Mouse (Mus musculus) liver, embryonic 13.5 days (tissue): ENCODE measurements around the gene Polr2f. TPM values are rescaled to one million over a fixed set of nuclear protein-coding genes. Genes with fewer than 3 reads are reported as not detected.

Experiments
- ATAC-seq: fragments of 200-750 bp; cut with Nextera tagmentation; 2 replicates; pipeline ENCODE4 v1.8.0; 2017; ENCODE audit warnings: low read depth, mild to moderate bottlenecking, moderate number of reproducible peaks, moderate library complexity
- DNase-seq: peaks from one replicate; pipeline ENCODE4 v3.0.0; 2022
- H3K27ac ChIP-seq: fragments of 300-500 bp; sonication (generic); 2 replicates; pipeline ENCODE4 v1.5.1; 2015; ENCODE audit warnings: moderate library complexity, mild to moderate bottlenecking, inconsistent platforms
- H3K27me3 ChIP-seq: fragments of 300-500 bp; sonication (generic); 2 replicates; pipeline ENCODE4 v1.6.1; 2015; ENCODE audit warnings: mild to moderate bottlenecking, inconsistent platforms
- H3K36me3 ChIP-seq: fragments of 300-500 bp; sonication (generic); 2 replicates; pipeline ENCODE4 v1.6.1; 2015; ENCODE audit warnings: mild to moderate bottlenecking, inconsistent platforms
- H3K4me1 ChIP-seq: fragments of 300-500 bp; sonication (generic); replicated peaks from 2 replicates; pipeline ENCODE4 v1.6.1; 2015; ENCODE audit warnings: inconsistent platforms
- H3K4me2 ChIP-seq: fragments of 300-500 bp; sonication (generic); 2 replicates; pipeline ENCODE4 v1.6.1; 2015; ENCODE audit warnings: inconsistent platforms, mild to moderate bottlenecking, moderate library complexity
- H3K4me3 ChIP-seq: fragments of 300-500 bp; sonication (generic); replicated peaks from 2 replicates; pipeline ENCODE4 v1.5.1; 2015; ENCODE audit warnings: mild to moderate bottlenecking, inconsistent platforms
- H3K9ac ChIP-seq: fragments of 300-500 bp; sonication (generic); 2 replicates; pipeline ENCODE4 v1.6.1; 2015; ENCODE audit warnings: mild to moderate bottlenecking, inconsistent platforms
- H3K9me3 ChIP-seq: fragments of 300-500 bp; sonication (generic); replicated peaks from 2 replicates; pipeline ENCODE4 v1.6.1; 2016; ENCODE audit warnings: inconsistent platforms
- WGBS: fragments of 180-500 bp; shearing (Covaris S2); methylation state at CpG from one replicate; pipeline ENCODE4 v1.1.7; 2015; ENCODE audit not compliant: insufficient replicate concordance; 5-methylcytosine and 5-hydroxymethylcytosine counted together
- polyA plus RNA-seq: library from polyadenylated mRNA; unstranded; fragments of >200 nt; fragmentation: Nextera tagmentation; extraction: Ambion mirVana; gene quantifications from 2 replicates; pipeline ENCODE4 v1.2.1, GENCODE M21; 2015

The Polr2f gene
- polyA plus RNA-seq, 1 experiment from 2014 or later, result 233 TPM

GRCm38 (mm10) chr15:79134496-79135270 is 6.1 kb upstream of the Polr2f start:
- DNase-seq (no peak), ATAC-seq (no peak)
- Histone ChIP-seq H3K4me1 (no peaks in the 10 kb centered on the region; the same call in 1 of the 2 replicates), H3K4me3 (no peak overlapping the region), H3K9me3 (no peaks in the 10 kb centered on the region), H3K27me3 (no peaks in the 10 kb centered on the region), H3K36me3 (peaks cover 31% of the 10 kb centered on the region), H3K27ac (no peak overlapping the region), H3K4me2 (no peak overlapping the region), H3K9ac (no peak overlapping the region)
- 56% methylated on average over 9 of the region's 9 CpGs for WGBS

- peaks cover 6% of the 10 kb centered on the region for H3K4me1 ChIP-seq
- H3K36me3 ChIP-seq, result peaks cover 25% of the 10 kb centered on the region
- H3K9ac ChIP-seq, result no peak overlapping the region
- H3K4me2 ChIP-seq, result no peak overlapping the region
- 0 out of 2 replicates have a peak, but pooled peaks cover 6% of the 10 kb centered on the region for H3K27me3 ChIP-seq
- no peak overlapping the region for H3K27ac ChIP-seq
- WGBS, result 72% methylated on average over 9 of the region's 9 CpGs
- no peak for ATAC-seq
- no peaks in the 10 kb centered on the region for H3K9me3 ChIP-seq
- DNase-seq, result no peak
- no peak overlapping the region for H3K4me3 ChIP-seq
Measured at GRCm38 (mm10) chr15:79135332-79135731, 5.5 kb upstream of the Polr2f start.

GRCm38 (mm10) chr15:79135783-79136575 is 4.8 kb upstream of the Polr2f start:
- H3K27me3 ChIP-seq, result 0 out of 2 replicates have a peak, but pooled peaks cover 6% of the 10 kb centered on the region
- 68% methylated on average over 11 of the region's 11 CpGs for WGBS
- H3K4me2 ChIP-seq, result no peak overlapping the region
- no peak overlapping the region for H3K4me3 ChIP-seq
- DNase-seq, result no peak
- no peak overlapping the region for H3K27ac ChIP-seq
- H3K4me1 ChIP-seq, result peaks cover 12% of the 10 kb centered on the region
- H3K9ac ChIP-seq, result no peak overlapping the region
- peaks cover 21% of the 10 kb centered on the region for H3K36me3 ChIP-seq
- no peak for ATAC-seq
- no peaks in the 10 kb centered on the region for H3K9me3 ChIP-seq

GRCm38 (mm10) chr15:79139640-79140039 is 1.2 kb upstream of the Polr2f start:
- no peaks in the 10 kb centered on the region for H3K9me3 ChIP-seq
- H3K4me1 ChIP-seq, result peaks cover 32% of the 10 kb centered on the region
- H3K9ac ChIP-seq, result no peak overlapping the region
- no peak overlapping the region for H3K4me3 ChIP-seq
- DNase-seq (no peak), ATAC-seq (no peak)
- H3K36me3 ChIP-seq, result peaks cover 15% of the 10 kb centered on the region
- H3K4me2 ChIP-seq, result no peak overlapping the region
- H3K27ac ChIP-seq, result no peak overlapping the region
- 50% methylated on average over 10 of the region's 10 CpGs for WGBS
- 0 out of 2 replicates have a peak, but pooled peaks cover 6% of the 10 kb centered on the region for H3K27me3 ChIP-seq

- peak overlapping the region; percentile 71 for H3K27ac ChIP-seq
Measured at GRCm38 (mm10) chr15:79141566-79141917, 733 bp downstream of the Polr2f start.

GRCm38 (mm10) chr15:79143316-79143715 is 2.5 kb downstream of the Polr2f start:
- ATAC-seq (no peak), DNase-seq (no peak)
- peaks cover 52% of the 10 kb centered on the region for H3K36me3 ChIP-seq
- no peak overlapping the region for H3K4me2 ChIP-seq
- peaks cover 32% of the 10 kb centered on the region for H3K4me1 ChIP-seq
- H3K4me3 ChIP-seq, result no peak overlapping the region
- WGBS, result 83% methylated on average over 12 of the region's 12 CpGs
- no peak overlapping the region for H3K27ac ChIP-seq
- 0 out of 2 replicates have a peak, but pooled peaks cover 6% of the 10 kb centered on the region for H3K27me3 ChIP-seq
- no peak overlapping the region for H3K9ac ChIP-seq
- H3K9me3 ChIP-seq, result no peaks in the 10 kb centered on the region

More at GRCm38 (mm10) chr15:79141566-79141917, 733 bp downstream of the Polr2f start:
- peaks cover 34% of the 10 kb centered on the region for H3K36me3 ChIP-seq
- ATAC-seq (peak; percentile 57), DNase-seq (no peak)
- H3K9me3 ChIP-seq, result no peaks in the 10 kb centered on the region
- peaks cover 32% of the 10 kb centered on the region for H3K4me1 ChIP-seq
- H3K27me3 ChIP-seq, result 0 out of 2 replicates have a peak, but pooled peaks cover 6% of the 10 kb centered on the region
- H3K9ac ChIP-seq, result peak overlapping the region; percentile 92
- WGBS, result 0% methylated on average over 7 of the region's 7 CpGs
- peak overlapping the region; percentile 92 for H3K4me3 ChIP-seq
- peak overlapping the region; percentile 95 for H3K4me2 ChIP-seq

GRCm38 (mm10) chr15:79144021-79144420 is 3.2 kb downstream of the Polr2f start:
- ATAC-seq, result no peak
- no peak for DNase-seq
- no peak overlapping the region for H3K9ac ChIP-seq
- H3K4me3 ChIP-seq, result no peak overlapping the region
- whole genome bisulfite sequencing, result 71% methylated on average over 8 of the region's 8 CpGs
- H3K27ac ChIP-seq, result no peak overlapping the region
- peaks cover 58% of the 10 kb centered on the region for H3K36me3 ChIP-seq
- no peak overlapping the region for H3K4me2 ChIP-seq
- H3K4me1 ChIP-seq, result peaks cover 32% of the 10 kb centered on the region
- H3K9me3 ChIP-seq, result no peaks in the 10 kb centered on the region
- 0 out of 2 replicates have a peak, but pooled peaks cover 6% of the 10 kb centered on the region for H3K27me3 ChIP-seq

GRCm38 (mm10) chr15:79145522-79145921 is 4.7 kb downstream of the Polr2f start:
- DNase-seq (no peak), ATAC-seq (no peak)
- Histone ChIP-seq H3K4me2 (no peak overlapping the region), H3K4me3 (no peak overlapping the region), H3K9ac (no peak overlapping the region), H3K27me3 (no peaks in the 10 kb centered on the region), H3K9me3 (no peaks in the 10 kb centered on the region), H3K36me3 (peaks cover 71% of the 10 kb centered on the region), H3K4me1 (peaks cover 23% of the 10 kb centered on the region), H3K27ac (no peak overlapping the region)
- 80% methylated on average over 7 of the region's 7 CpGs for WGBS

GRCm38 (mm10) chr15:79148533-79148932 is 7.7 kb downstream of the Polr2f start:
- no peak overlapping the region for H3K4me2 ChIP-seq
- peak; percentile 65 for DNase-seq
- H3K27me3 ChIP-seq, result no peaks in the 10 kb centered on the region
- H3K27ac ChIP-seq, result no peak overlapping the region
- H3K4me1 ChIP-seq, result peaks cover under 1% of the 10 kb centered on the region; the same call in 1 of the 2 replicates
- H3K36me3 ChIP-seq, result peaks cover 87% of the 10 kb centered on the region
- H3K9ac ChIP-seq, result no peak overlapping the region
- H3K4me3 ChIP-seq, result no peak overlapping the region
- no peaks in the 10 kb centered on the region for H3K9me3 ChIP-seq
- ATAC-seq, result peak; percentile 42; the same call in 1 of the 2 replicates
- 47% methylated on average over 7 of the region's 7 CpGs for WGBS

GRCm38 (mm10) chr15:79151881-79152280 is 11.1 kb downstream of the Polr2f start:
- ATAC-seq (no peak), DNase-seq (no peak)
- H3K36me3 ChIP-seq, result peaks cover 54% of the 10 kb centered on the region
- H3K9me3 ChIP-seq, result no peaks in the 10 kb centered on the region
- H3K4me3 ChIP-seq, result no peak overlapping the region
- H3K4me1 ChIP-seq, result peaks cover 19% of the 10 kb centered on the region
- no peak overlapping the region for H3K9ac ChIP-seq
- H3K4me2 ChIP-seq, result no peak overlapping the region
- H3K27me3 ChIP-seq, result no peaks in the 10 kb centered on the region
- 76% methylated on average over 8 of the region's 8 CpGs for WGBS
- no peak overlapping the region for H3K27ac ChIP-seq

- Histone ChIP-seq H3K4me3 (no peak overlapping the region), H3K36me3 (peaks cover 45% of the 10 kb centered on the region), H3K4me2 (no peak overlapping the region), H3K4me1 (peaks cover 20% of the 10 kb centered on the region), H3K9me3 (no peaks in the 10 kb centered on the region), H3K27me3 (no peaks in the 10 kb centered on the region), H3K9ac (no peak overlapping the region), H3K27ac (no peak overlapping the region)
- WGBS, result 73% methylated on average over 6 of the region's 6 CpGs
- DNase-seq (no peak), ATAC-seq (no peak)
Measured at GRCm38 (mm10) chr15:79152709-79153108, 11.9 kb downstream of the Polr2f start.
